Mouse (Mus musculus): ENCODE results near the gene Zscan10.

DNA sequence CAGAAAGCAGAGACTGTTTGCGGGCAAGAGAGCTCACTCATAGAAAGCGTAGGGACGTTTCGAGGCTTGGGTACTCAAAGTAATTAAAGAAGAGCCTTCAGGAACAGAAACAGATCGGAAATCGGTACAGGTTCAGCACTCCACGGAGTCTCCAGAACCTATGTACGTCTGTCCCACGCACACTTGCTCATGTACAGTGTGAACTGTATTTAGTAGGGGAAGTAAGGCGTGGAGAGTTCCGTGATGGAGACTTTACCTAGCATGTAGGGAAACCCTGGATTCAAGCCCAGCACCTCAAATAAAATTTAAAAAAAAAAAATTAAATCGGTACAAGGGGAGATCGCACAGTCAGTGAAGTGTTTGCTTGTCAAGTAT, 7.7 kb upstream of the Zscan10 start:
- TF ChIP-seq POLR2A (IDR thresholded peaks at IDR 0.05; ENCODE audit: low read depth, low read length) (no peak), CTCF (IDR thresholded peaks at IDR 0.05; ENCODE audit: extremely low read depth, insufficient read depth, insufficient read length, insufficient replicate concordance) (no peak)
